Mouse (Mus musculus): Measurements from ENCODE around the gene Hmcn2.

The Hmcn2 gene

DNA sequence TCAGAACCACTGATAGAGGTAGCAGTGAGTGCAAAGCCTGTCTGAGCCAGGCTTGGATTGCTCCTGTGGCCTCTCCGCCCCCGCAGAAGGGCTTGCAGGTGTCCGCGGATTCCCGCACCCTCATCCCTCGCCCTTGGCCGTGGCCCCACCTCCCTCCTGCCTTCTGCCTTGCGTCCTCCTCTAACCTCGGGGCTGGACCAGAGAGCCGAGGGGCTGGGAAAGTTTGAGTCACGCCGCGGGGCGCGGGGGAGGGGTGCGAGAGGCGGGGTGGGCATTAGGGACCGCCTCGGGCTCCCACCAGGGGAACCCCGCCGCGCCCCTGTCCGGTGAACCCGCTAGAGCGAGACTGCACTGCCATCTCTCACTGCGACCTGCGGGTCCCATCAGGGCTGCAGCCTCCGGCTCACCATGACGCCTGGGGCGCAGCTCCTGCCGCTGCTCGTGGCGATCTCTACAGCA is at the start of gene Hmcn2:
Gene Hmcn2 (plus strand): TSS at position 409 of the 459 bp plus-strand sequence.
- no peak for DNase-seq (ENCODE audit: low spot score in 2 of 2)

DNA sequence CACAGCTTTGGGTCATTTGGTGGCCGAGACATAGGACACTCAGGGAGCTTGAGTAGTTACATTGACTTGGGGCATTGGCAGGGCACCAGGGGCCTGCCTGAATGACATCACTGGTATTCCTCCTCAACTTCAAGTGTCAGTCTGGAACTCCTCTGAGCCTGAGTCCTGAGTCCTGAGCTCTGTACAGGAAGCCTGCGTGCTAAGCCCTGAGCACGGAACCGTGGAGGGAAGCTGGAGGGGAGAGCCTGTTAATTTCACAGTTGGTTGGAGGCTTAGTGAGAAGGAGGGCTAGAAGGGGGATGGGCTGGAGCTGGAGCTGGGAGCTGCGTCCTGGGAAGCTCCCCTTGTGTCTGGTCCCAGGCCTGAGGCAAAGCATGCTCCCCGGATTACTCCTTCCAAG is 46.8 kb upstream of the Hmcn2 start:
- DNase-seq (ENCODE audit: low spot score in 2 of 2) = no peak

DNA sequence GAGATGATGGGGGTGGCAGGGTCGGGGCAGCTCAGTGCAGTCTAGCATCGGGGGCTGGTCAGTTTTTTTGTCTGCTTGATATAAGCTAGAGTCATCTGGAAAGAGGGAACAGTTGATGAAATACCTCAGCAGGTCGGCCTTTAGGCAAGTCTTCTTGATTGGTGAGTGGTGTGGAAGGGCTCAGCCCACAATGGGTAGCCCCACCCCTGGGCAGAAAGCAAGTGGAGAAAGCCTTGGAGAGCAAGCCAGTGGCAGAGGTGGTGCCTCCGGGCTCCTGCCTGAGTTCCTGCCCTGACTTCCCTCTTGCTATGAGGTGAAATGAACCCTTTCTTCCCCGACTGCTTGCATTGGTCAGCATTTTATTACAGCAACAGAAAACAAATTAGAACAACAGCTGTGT is 45.6 kb upstream of the Hmcn2 start:
- no peak for DNase-seq (ENCODE audit: low spot score in 2 of 2)

DNA sequence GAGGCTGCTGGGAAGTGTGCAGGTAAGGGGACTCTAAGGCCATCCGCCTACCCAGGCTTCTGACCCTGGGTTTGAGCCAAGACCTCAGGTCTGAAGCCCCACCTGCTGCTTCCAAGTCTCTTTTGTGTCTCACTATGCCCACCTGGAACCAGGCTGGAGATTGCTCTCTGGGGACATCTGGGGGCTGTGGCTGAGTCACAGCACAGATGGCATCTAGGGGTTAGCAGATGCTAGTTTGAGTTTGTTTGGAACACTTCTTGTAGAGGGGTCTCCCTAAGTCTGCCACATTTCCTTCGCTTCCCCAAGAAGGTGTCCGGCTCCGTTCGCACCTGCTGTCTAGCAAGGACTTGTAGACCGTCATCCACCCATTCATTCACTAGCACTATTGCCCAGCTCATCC is 45.0 kb upstream of the Hmcn2 start:
- DNase-seq (ENCODE audit: low spot score in 2 of 2) = no peak

DNA sequence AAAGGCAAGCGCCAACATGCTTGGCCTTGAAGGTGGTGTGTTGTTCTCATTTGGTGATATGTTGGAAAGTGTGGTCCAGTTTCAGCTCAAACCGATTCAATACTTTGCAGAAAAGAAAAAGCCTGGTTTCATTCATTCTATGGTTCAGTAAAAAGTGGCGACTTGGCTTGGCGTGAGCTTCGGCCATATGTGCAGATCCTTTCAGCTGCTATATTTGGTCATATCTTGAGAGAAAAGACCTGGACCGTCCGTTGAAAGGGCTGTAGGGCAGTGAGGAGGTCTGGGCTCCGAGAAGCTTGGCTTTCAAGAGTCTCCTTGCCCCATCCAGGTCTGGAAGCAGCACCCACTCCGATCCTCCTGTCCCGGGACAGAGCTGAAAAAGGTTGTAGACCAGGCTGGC is 44.4 kb upstream of the Hmcn2 start:
- no peak for DNase-seq (ENCODE audit: low spot score in 2 of 2)

DNA sequence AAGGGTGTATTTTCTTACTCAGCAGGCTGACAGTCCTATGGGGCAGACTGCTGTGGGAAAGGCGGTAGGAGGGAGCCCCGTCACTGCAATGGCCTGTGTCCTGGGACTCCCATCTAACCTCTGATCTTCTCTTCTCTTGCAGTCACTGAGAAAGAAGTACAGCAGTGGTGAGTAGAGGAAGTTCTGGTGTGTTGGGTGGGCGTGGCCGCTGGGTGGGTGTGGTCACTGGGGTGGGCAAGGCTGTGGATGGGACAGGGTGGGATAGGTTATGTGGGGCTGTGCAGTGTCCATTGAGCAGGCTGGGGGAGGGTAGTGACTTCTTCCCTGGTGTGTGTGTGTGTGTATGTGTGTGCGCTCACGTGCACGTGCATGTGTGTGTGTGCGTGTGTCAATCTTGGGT is 43.7 kb upstream of the Hmcn2 start:
- no peak for DNase-seq (ENCODE audit: low spot score in 2 of 2)

DNA sequence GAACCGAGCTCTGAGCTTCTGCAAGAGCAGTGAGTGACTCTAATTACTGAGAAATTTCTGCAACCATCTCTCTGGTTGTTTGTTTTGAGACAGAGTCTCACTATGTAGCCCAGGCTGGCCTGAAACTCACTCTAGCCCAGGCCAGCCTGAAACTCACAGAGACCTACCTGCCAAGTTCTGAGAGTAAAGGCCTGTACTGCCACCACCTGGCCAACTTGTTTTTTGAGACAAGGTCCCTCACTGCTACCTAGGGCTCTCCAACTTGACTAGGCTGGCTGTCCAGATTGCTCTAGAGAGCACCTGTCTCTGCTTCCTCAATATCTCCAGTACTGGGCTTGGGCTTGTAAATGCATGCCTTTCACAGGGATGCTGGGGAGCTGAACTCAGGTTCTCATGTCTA is 43.1 kb upstream of the Hmcn2 start:
- no peak for DNase-seq (ENCODE audit: low spot score in 2 of 2)

DNA sequence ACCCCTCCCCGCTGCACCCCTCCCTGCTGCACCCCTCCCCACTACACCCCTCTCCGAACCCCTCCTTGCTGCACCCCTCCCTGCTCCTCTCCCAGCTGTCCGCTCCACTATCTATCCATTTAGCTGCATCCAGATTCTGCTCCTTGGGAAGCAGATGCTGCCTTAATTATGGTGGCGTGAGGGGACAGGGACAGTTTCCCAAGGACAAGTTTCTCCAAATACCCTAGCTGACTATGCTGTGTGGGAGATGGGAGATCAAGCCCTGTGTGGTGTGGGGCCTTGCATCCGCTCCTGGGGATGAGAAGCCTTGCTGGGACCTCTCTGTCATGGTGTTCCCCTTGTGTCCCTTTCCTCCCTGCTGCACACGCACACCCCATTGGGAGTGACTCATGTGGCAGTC is 39.2 kb upstream of the Hmcn2 start:
- no peak for DNase-seq (ENCODE audit: low spot score in 2 of 2)

DNA sequence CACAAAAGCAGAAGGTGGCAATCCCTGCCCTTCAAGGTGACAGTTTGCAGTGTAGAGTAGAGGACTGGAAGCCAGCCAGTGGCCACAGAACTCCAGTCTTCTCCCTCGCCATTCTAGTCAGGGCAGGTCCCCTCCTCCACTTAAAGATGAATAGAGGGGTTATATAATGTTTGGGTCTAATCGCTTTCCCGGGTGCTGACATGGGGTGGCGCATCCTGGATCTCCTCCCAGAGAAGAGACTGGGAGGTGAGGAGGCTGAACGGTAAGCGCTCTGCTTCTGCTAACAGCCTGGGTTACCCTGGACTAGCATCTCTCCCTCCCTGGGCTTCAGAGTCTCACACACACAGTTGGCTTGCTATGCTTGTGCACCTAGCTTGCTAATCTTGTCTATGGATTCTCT is 36.4 kb upstream of the Hmcn2 start:
- DNase-seq (ENCODE audit: low spot score in 2 of 2) = no peak

DNA sequence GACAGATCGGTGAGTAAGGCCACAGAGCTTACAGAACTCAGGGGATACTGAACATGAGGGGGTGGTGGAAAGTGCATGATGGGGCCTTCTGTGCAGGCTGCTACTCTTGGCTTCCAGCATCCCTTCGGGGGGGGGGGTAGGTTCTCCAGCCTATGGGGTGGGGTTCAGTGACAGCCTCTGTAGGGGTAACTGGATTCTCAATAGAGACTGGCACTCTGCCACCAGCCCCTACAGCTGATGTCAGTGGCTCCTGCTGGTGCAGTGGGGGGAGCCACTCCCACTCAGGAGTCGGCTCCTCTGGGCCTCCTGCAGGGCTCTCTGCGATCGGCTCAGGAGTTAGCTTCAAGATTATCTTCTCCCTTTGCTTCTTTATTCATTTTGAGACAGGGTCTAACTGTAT is 35.7 kb upstream of the Hmcn2 start:
- DNase-seq (ENCODE audit: low spot score in 2 of 2) = no peak

DNA sequence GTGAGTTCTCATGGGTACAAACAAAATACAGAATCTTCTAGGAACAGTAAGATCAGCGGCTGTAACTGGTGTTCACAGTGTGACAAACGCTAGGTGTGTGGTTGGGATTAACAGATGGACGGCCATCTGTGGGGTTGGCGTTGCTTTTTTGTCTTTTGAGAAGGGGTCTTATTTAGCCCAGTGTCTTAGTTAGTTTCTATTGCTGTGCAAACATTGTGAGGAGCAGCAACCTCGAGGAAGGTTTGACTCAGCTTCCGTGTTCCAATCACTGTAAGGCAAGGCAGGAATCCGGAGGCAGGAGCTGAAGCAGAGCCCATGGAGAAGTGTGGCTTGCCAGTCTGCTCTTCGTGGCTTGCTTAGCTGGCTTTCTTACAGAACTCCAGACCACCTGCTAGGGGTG is 33.1 kb upstream of the Hmcn2 start:
- no peak for DNase-seq (ENCODE audit: low spot score in 2 of 2)

DNA sequence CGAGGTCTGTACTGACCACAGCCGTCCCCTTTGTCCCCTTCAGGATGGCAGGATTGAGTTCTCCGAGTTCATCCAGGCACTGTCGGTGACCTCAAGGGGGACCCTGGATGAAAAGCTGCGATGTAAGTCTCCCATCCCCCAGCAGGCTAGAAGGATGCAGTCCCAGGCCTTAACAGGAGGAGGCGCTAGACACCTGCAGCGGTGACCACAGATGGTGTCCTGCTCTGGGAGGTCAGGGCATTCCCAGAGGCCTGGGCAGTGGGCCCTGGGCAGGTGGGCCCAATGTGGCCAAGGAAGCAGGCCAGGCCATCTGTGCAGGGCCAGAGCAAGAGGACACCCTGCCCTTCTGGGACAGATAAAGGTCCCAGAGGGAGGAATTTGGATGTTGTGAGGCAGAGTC is 31.9 kb upstream of the Hmcn2 start:
- DNase-seq (ENCODE audit: low spot score in 2 of 2) = no peak

DNA sequence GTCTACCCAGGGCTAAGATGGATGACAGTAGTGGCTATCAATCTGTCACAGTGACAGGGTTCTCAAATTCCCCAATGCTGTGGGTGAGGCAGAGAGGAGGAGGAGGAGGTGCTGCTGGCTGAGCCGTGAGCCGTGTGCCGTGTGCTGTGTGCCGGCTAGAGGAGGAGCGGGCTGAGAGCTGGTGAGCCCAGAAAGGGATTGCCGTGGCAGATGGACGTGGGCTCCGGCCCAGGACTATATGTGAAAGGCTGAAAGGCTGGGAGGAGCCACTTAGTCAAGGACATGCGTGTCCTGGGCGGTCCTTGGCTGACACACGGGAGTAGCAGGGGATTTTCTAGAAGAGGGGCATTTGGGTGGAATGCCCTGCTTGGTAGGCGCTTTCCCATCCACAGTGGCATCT is 31.3 kb upstream of the Hmcn2 start:
- no peak for DNase-seq (ENCODE audit: low spot score in 2 of 2)

DNA sequence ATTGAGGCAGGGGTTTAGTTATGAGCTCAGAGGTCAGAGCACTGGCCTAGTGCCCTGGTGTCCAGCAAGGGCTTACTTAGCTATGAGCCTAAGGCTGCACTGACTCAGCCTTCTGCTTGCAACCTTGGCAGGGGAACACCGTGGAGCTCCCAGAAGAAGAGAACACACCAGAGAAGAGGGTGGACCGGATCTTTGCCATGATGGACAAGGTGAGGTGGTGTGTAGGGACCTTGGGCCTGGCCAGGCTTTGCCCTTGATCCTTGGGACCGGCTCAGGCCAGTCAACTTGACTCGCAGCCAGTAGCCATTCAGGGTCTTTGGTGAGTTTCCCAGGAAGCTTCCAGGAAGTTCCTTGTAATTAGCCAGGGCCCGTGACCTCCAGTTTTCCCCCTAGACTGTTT is 29.7 kb upstream of the Hmcn2 start:
- no peak for DNase-seq (ENCODE audit: low spot score in 2 of 2)

DNA sequence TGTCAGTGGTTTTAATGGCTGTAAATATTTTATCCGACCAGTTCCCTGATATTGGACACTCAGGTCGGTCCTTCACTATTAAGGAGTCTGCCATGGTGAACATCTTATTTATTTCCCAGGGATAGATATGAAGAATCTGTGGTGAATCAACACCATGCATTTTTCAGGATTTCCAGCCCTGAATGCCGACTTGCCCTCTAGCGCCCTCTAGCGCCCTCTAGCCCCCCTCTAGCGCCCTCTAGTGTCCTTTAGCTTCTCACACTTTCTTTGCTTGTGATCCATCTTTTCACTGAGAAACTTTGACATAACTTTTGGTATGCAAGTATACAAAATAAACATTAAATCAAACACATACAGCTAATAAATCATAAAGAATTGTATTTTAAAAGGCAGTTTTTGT is 22.8 kb upstream of the Hmcn2 start:
- DNase-seq (ENCODE audit: low spot score in 2 of 2) = peak in 1 of 2 experiments; percentile 55

DNA sequence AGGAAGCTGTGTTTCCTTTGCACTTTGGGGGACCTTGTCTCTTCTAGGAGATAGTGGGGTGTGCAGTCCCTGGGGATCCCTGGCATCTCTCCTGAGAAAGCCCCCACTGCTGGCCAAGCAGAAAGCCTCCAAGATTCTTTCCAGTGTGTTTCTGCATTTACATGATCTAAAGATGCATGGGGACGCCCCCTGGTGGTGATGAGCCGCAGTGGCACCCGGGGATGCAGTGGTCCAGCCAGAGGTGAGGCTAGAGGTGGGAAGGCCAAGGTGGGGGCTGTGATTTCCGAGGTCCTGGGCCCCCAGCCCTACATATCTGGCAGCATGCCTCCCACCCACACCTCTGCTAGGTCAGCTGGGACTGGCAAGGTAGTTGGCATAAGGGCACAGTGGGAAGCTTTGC is 19.2 kb upstream of the Hmcn2 start:
- DNase-seq (ENCODE audit: low spot score in 2 of 2) = peak; percentile 65 to 74

DNA sequence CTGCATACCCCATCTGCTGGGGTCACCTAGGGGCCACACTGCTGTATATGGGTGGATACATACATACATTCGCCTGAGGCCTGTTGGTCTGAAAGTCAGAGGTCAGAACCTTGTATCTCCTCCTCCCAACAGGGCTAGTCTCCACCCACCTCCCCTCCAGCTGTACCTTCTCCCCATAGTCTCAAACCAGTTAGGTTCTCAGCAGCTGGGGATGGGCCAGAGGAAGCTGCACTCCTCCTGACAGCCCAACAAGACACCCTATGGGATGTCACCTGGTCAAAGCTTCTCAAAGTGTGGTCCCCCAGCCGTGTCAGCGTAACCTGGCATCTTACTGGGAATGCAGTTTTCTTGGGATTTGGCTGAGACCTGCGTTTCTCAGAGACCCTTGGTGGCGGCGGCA is 17.8 kb upstream of the Hmcn2 start:
- no peak for DNase-seq (ENCODE audit: low spot score in 2 of 2)

DNA sequence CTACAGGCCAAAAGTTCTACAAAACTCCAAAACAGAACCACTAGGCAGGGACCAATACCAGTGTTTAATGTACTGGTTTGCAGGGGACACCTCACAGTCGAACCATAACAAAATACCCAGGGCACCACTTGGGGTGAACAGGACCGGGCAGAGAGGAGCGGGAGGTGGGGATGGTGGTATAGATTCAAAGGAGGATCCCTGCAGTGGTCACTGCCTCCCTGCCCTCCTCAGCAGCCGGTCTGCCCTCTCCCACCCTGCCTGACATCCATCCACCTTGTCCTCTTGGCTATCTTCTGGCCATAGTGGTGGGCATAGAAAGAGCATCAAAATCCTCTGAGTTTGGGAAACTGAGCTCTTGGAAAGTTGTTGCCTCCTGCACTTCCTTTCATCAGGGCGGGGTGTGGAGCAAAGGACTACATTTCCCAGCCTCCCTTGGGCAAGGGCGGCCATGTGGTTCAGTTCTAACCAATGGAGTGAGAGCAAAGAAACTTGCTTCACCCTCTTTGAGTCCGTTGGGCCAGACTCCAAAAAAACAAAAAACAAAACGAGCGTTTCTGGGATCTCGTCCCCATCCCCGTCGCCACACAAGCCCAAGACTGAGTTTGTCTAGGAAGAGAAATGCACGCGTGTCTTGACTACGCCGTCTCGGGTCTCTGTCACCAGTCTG is 16.5 kb upstream of the Hmcn2 start:
- DNase-seq (ENCODE audit: low spot score in 2 of 2) = peak in 1 of 2 experiments; percentile 47

DNA sequence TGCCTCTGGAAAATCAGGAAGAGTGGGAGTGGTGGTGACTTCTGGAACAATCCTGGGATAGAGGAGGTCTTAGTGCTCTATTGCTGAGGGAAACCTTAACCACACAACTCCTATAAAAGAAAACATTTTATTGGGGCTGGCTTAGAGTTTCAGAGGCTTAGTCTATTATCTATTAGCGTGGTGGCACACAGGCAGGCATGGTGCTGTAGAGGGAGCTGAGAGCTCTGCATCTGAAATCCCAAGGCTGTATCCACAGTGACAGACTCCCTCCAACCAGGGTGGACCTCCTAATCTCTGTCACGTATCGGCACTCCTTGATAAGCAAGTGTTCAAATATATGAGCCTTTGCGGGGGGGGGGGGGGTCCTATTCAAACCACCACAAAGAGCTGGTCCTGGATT is 15.4 kb upstream of the Hmcn2 start:
- DNase-seq (ENCODE audit: low spot score in 2 of 2) = no peak

DNA sequence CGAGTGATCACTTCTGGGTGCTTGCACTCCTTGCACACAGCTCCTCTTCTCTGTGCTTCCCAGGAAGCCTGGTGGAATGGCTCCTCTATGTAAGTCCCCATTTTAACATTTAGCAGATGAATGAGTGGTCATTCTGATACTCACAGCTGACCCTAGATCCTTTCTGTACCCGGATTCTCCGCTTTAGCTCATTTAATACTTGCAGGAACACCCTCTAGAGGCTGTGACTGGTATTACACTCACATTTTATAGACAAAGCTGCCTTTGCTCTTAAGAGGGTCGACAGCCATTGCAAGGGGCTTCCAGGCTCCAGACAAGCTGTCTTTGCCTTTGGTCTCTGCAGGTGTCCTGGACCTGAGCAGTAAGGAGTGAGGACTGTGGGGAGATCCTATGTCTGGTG is 14.9 kb upstream of the Hmcn2 start:
- no peak for DNase-seq (ENCODE audit: low spot score in 2 of 2)

DNA sequence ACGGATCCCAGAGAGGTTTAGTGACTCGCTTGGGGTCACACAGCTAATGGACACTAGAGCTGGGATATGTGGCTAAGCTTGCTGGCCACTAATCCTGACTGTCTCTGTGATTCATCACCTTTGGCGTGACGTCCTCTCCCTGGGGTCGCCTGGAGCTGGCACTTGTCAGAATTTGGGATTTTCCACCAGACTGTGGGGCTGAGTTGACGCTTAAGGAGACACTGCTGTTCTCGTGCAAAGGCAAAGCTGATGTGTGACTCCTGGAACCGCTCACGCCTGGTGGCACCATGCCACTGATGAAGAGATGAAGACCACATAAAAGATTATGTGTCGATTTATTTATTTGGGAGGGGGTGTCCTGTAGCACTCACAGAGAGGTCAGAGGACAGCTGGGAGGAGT is 14.2 kb upstream of the Hmcn2 start:
- no peak for DNase-seq (ENCODE audit: low spot score in 2 of 2)

DNA sequence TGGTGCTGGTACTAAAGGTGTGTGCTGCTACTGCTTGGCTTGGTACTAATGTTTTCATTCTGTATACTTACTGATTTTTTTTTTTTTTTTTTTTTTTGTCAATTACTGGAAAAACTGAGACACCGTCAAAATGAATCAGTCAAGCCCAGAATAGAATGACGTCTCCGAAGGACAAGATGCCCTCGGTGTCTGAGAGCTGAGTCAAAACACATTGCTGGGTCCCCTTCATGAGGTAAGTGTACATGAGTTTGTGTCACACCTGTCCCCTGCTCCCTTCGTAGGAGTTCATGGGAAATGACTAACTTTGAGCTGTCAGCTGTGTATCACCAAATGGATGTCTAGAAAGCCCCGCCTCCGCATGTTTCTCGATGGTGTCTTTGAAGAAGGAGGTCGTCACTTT is 11.0 kb upstream of the Hmcn2 start:
- DNase-seq (ENCODE audit: low spot score in 2 of 2) = no peak

DNA sequence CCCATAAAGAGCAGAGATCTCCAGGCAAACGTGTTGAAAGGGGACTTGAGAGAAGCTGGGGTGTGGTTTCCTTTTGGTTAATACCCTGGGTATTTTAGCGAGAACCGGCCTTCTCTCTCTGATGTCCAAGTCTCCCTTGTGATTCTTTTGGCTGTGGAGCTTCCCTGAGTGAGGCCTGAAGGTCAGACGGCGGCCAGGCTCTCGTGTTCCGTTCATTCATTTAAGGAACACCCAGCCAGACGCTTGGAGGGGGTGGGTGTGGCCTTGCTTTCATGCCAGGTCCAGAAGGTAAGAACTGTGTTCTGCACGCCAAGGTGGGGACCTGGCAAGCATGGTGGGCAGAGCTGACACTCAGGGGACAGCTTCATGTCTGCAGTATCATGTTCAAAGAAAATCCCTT is 10.0 kb upstream of the Hmcn2 start:
- DNase-seq (ENCODE audit: low spot score in 2 of 2) = no peak
